Mouse (Mus musculus) liver, embryonic 14.5 days (tissue): Measurements from ENCODE around the gene Dnm1.

Experiments used
- CTCF ChIP-seq: IDR thresholded peaks from 2 replicates; pipeline ENCODE4 v1.5.1; 2016; ENCODE audit warnings: antibody characterized with exemption, low read depth, control low read depth
- EP300 ChIP-seq: IDR thresholded peaks from 2 replicates; pipeline ENCODE4 v1.6.1; 2016; ENCODE audit warnings: antibody characterized with exemption, low read depth

DNA sequence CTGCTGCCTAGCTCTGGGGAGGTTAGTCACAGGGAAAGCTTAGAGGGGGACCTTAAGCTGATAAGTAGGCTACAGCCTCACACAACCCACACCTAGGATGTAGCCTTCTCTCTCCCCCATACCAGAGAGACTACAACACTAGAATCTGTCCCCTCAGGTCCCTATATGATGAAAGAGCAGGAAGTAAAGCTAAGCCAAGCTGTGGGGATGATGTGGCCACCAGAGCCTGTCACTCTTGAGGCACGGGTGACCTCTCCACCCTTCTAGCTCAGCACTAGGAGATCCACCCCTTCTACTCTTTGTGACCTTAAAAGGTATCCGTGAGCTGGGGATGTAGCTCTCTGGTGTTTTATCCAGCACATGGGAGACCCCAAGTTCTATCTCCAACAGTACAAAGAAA is 36.0 kb upstream of the Dnm1 start:
- TF ChIP-seq CTCF (no peak), EP300 (no peak)
